Mouse (Mus musculus) heart, postnatal 14 days (tissue): ENCODE results near the gene Gm8653. TPM values are rescaled to one million over a fixed set of nuclear protein-coding genes. Genes with fewer than 3 reads are reported as not detected.
"Not testable (repeated sequence)": the region's sequence is repeated elsewhere in the genome, so short reads cannot be mapped to it uniquely, and the experiment has no call there.

Experiments
- DNase-seq, 2 experiments: peaks; one replicate each; pipeline ENCODE4 v3.0.0; 2021 to 2022
- intact Hi-C: fragments of 180-260 bp; cut with DNase I; formaldehyde crosslinking; loops from one replicate; pipeline ENCODE4 v1.15.1; 2025
- long read RNA-seq, 2 experiments: library from polyadenylated mRNA; stranded (forward); transcript quantifications; one replicate each; pipeline ENCODE4 v2.0.0; 2021
- total RNA-seq, 2 experiments: library from RNA; stranded (reverse); gene quantifications; 2 replicates each; pipeline ENCODE4 v1.2.3; 2021

The Gm8653 gene
- total RNA-seq = not detected
- long read RNA-seq, experiment 1 = 0 reads
- long read RNA-seq, experiment 2 = 0 reads

DNA sequence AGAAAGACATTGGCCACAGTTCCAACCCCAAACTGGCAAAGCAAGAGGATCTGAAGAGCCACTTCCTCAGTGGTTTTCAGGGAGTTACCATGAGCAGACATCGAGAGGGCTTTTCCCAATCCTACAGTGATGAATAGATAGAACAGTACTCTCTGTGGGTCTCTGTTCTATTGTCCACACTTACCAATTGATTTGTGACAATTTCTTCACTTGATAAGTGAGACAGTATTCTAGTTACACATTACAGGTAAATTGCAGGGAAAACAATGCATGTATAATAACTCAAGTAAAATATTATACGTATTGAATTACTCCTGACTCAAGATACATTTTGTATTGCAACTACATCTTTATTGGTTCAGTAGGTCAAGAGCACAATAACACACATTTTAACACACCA lies at the start of gene Gm8653:
Gm8653 (minus strand) TSS at position 101 of the 400 bp plus-strand sequence.
- DNase-seq, intact Hi-C loops: not testable (repeated sequence)

DNA sequence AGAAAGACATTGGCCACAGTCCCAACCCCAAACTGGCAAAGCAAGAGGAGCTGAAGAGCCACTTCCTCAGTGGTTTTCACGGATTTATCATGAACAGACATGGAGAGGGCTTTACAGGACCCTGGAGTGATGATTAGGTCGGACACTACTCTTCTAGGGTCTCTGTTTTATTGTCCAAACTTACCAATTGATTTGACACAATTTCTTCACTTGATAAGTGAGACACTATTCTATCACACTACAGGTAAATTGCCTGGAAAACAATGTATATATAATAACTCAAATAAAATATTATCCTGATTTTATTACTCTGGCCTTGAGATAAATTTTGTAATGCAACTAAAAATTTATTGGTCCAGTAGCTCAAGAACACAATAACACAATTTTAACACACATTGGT lies 28.3 kb upstream of the Gm8653 start, which contains the start of gene Gm8453:
Gm8453 (minus strand) TSS at position 101 of the 400 bp plus-strand sequence.
- DNase-seq, intact Hi-C loops: not testable (repeated sequence)

DNA sequence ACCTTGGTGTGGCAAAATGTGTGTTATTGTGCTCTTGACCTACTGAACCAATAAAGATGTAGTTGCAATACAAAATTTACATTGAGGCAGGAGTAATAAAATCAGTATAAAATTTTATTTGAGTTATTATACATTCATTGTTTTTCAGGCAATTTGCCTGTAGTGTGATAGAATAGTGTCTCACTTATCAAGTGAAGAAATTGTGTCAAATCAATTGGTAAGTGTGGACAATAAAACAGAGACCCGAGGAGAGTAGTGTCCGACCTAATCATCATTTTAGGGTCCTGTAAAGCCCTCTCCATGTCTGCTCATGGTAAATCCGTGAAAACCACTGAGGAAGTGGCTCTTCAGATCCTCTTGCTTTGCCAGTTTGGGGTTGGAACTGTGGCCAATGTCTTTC lies 12.0 kb downstream of the Gm8653 start, which contains the start of gene Vmn1r143:
Vmn1r143 (plus strand) TSS at position 301 of the 400 bp plus-strand sequence.
- intact Hi-C loops, DNase-seq: not testable (repeated sequence)

DNA sequence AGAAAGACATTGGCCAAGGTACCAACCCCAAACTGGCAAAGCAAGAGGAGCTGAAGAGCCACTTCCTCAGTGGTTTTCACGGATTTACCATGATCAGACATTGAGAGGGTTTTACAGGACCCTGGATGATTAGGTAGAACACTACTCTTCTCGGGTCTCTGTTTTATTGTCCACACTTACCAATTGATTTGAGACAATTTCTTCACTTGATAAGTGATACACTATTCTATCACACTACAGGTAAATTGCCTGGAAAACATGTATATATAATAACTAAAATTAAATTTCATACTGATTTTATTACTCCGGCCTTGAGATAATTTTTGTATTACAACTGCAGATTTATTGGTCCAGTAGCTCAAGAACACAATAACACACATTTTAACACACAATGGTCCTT lies 37.1 kb downstream of the Gm8653 start, which contains the start of gene Vmn1r142:
Vmn1r142 (minus strand) TSS at position 101 of the 400 bp plus-strand sequence.
- intact Hi-C loops, DNase-seq: not testable (repeated sequence)

Other genes starting within 250 kb of the Gm8653 start
- not detected for gene Vmn1r137, start 206.7 kb downstream of the Gm8653 start, total RNA-seq
- not detected for gene Vmn1r138, start 172.4 kb downstream of the Gm8653 start, total RNA-seq
- not detected for gene Gm6176, start 145.0 kb downstream of the Gm8653 start, total RNA-seq
- gene Vmn1r139, start 132.2 kb downstream of the Gm8653 start, total RNA-seq = not detected
- gene Gm16451, start 83.0 kb downstream of the Gm8653 start, total RNA-seq = not detected
- not detected for gene Gm10666, start 66.5 kb downstream of the Gm8653 start, total RNA-seq
- not detected for gene Vmn1r142, start 37.2 kb downstream of the Gm8653 start, total RNA-seq
- gene Vmn1r143, start 11.9 kb downstream of the Gm8653 start, total RNA-seq = not detected
- gene Gm8453, start 28.2 kb upstream of the Gm8653 start, total RNA-seq = not detected
- not detected for gene Gm4187, start 128.5 kb upstream of the Gm8653 start, total RNA-seq
- not detected for gene Gm8660, start 169.8 kb upstream of the Gm8653 start, total RNA-seq
- not detected for gene Vmn1r148, start 212.3 kb upstream of the Gm8653 start, total RNA-seq
- gene Vmn1r149, start 237.0 kb upstream of the Gm8653 start, total RNA-seq = not detected